Mouse (Mus musculus): ENCODE results near the gene Hdac5. TPM values are rescaled to one million over a fixed set of nuclear protein-coding genes. Genes with fewer than 3 reads are reported as not detected.

The Hdac5 gene
- polyA plus RNA-seq, 1 experiment from 2014 or later = 54.5 TPM

- ATAC-seq (ENCODE audit: insufficient number of reproducible peaks, insufficient read depth, low FRiP score, low read depth) = no peak
- no peaks in the 10 kb centered on the region for H3K9me3 ChIP-seq (ENCODE audit: control insufficient read depth, low read length)
- peaks cover 57 to 81% of the 10 kb centered on the region in 2 experiments for H3K4me1 ChIP-seq (ENCODE audit: control insufficient read depth in 2 of 2, insufficient read depth in 2 of 2, low read length in 2 of 2)
- H3K27ac ChIP-seq (replicated peaks in 1 of 2; ENCODE audit: control insufficient read depth in 1 of 2, insufficient read depth in 1 of 2, low read depth in 2 of 2, low read length in 2 of 2) = peak overlapping the region; percentile 86 to 94; a peak in 3 of 4 replicates
- peak overlapping the region; percentile 80 for H3K4me2 ChIP-seq (ENCODE audit: low read length)
- H3K9ac ChIP-seq (ENCODE audit: low read length) = peak overlapping the region; percentile 25; the same call in 1 of the 2 replicates
- peaks cover 6% of the 10 kb centered on the region; the same call in 1 of the 2 replicates for H3K36me3 ChIP-seq (ENCODE audit: control insufficient read depth, insufficient read depth, low read length)
- H3K27me3 ChIP-seq (ENCODE audit: control insufficient read depth, insufficient read depth, low read length) = no peaks in the 10 kb centered on the region
- WGBS = 17% methylated on average over 10 of the region's 10 CpGs
- no peak overlapping the region for H3K4me3 ChIP-seq (ENCODE audit: control insufficient read depth in 1 of 2, insufficient read depth in 1 of 2, low read depth in 1 of 2, low read length in 2 of 2)
Observed at GRCm38 (mm10) chr11:102214430-102215156, 15.4 kb downstream of the Hdac5 start.

DNA sequence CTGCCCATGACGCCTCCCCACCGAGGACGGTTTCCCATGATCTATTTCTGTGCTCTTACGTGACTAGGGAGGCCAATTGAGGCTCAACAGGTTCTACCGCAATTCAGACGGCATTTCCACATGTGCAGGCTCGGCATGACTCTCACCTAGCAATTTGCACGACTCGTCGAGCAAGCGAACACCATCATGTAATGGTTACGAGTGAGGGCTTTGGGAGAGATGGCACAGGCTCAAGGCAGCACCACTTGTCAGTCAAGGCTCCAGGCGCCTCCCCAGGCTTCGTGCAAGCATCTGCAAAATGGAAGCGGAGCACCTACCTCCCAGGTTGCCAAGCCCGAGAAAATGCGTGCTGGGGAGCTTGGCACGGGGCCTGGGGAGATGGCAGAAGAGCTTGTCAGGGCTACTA, 18.0 kb downstream of the Hdac5 start:
- Histone ChIP-seq H3K27me3 (ENCODE audit: control insufficient read depth, insufficient read depth, low read length) (no peaks in the 10 kb centered on the region), H3K27ac (replicated peaks in 1 of 2; ENCODE audit: control insufficient read depth in 1 of 2, insufficient read depth in 1 of 2, low read depth in 2 of 2, low read length in 2 of 2) (peak overlapping the region; percentile 9 to 56), H3K36me3 (ENCODE audit: control insufficient read depth, insufficient read depth, low read length) (peaks cover 6% of the 10 kb centered on the region; the same call in 1 of the 2 replicates), H3K4me3 (ENCODE audit: control insufficient read depth in 1 of 2, insufficient read depth in 1 of 2, low read depth in 1 of 2, low read length in 2 of 2) (no peak overlapping the region; a peak in 1 of 4 replicates), H3K4me2 (ENCODE audit: low read length) (peak overlapping the region; percentile 8; the same call in 1 of the 2 replicates), H3K9me3 (ENCODE audit: control insufficient read depth, low read length) (no peaks in the 10 kb centered on the region), H3K4me1 (ENCODE audit: control insufficient read depth in 2 of 2, insufficient read depth in 2 of 2, low read length in 2 of 2) (peaks cover 73 to 90% of the 10 kb centered on the region in 2 experiments), H3K9ac (ENCODE audit: low read length) (peak overlapping the region; percentile 49; the same call in 1 of the 2 replicates)
- WGBS = 41% methylated on average over 18 of the region's 18 CpGs
- no peak for ATAC-seq (ENCODE audit: insufficient number of reproducible peaks, insufficient read depth, low FRiP score, low read depth)

GRCm38 (mm10) chr11:102211011-102211410, 19.0 kb downstream of the Hdac5 start:
- WGBS = 66% methylated on average over 5 of the region's 5 CpGs
- Histone ChIP-seq H3K36me3 (ENCODE audit: control insufficient read depth, insufficient read depth, low read length) (peaks cover 14% of the 10 kb centered on the region), H3K27me3 (ENCODE audit: control insufficient read depth, insufficient read depth, low read length) (no peaks in the 10 kb centered on the region), H3K4me1 (ENCODE audit: control insufficient read depth in 2 of 2, insufficient read depth in 2 of 2, low read length in 2 of 2) (peaks cover 69 to 94% of the 10 kb centered on the region in 2 experiments), H3K9ac (ENCODE audit: low read length) (peak overlapping the region; percentile 49; the same call in 1 of the 2 replicates), H3K4me3 (ENCODE audit: control insufficient read depth in 1 of 2, insufficient read depth in 1 of 2, low read depth in 1 of 2, low read length in 2 of 2) (no peak overlapping the region), H3K27ac (replicated peaks in 1 of 2; ENCODE audit: control insufficient read depth in 1 of 2, insufficient read depth in 1 of 2, low read depth in 2 of 2, low read length in 2 of 2) (peak overlapping the region in 1 of 2 experiments; percentile 56; a peak in 1 of 4 replicates), H3K9me3 (ENCODE audit: control insufficient read depth, low read length) (no peaks in the 10 kb centered on the region), H3K4me2 (ENCODE audit: low read length) (no peak overlapping the region)
- no peak for ATAC-seq (ENCODE audit: insufficient number of reproducible peaks, insufficient read depth, low FRiP score, low read depth)

- no peak overlapping the region for H3K4me3 ChIP-seq (ENCODE audit: control insufficient read depth in 1 of 2, insufficient read depth in 1 of 2, low read depth in 1 of 2, low read length in 2 of 2)
- H3K9me3 ChIP-seq (ENCODE audit: control insufficient read depth, low read length) = no peaks in the 10 kb centered on the region
- H3K4me2 ChIP-seq (ENCODE audit: low read length) = no peak overlapping the region
- peaks cover 22% of the 10 kb centered on the region for H3K36me3 ChIP-seq (ENCODE audit: control insufficient read depth, insufficient read depth, low read length)
- WGBS = 53% methylated on average over 3 of the region's 3 CpGs
- no peak for ATAC-seq (ENCODE audit: insufficient number of reproducible peaks, insufficient read depth, low FRiP score, low read depth)
- H3K27me3 ChIP-seq (ENCODE audit: control insufficient read depth, insufficient read depth, low read length) = no peaks in the 10 kb centered on the region
- peak overlapping the region in 1 of 2 experiments; percentile 45; a peak in 2 of 4 replicates for H3K27ac ChIP-seq (replicated peaks in 1 of 2; ENCODE audit: control insufficient read depth in 1 of 2, insufficient read depth in 1 of 2, low read depth in 2 of 2, low read length in 2 of 2)
- peaks cover 62 to 88% of the 10 kb centered on the region in 2 experiments for H3K4me1 ChIP-seq (ENCODE audit: control insufficient read depth in 2 of 2, insufficient read depth in 2 of 2, low read length in 2 of 2)
- H3K9ac ChIP-seq (ENCODE audit: low read length) = peak overlapping the region; percentile 32; the same call in 1 of the 2 replicates
Observed at GRCm38 (mm10) chr11:102210185-102210584, 19.8 kb downstream of the Hdac5 start.

GRCm38 (mm10) chr11:102209742-102210141, 20.2 kb downstream of the Hdac5 start:
- no peak for ATAC-seq (ENCODE audit: insufficient number of reproducible peaks, insufficient read depth, low FRiP score, low read depth)
- Histone ChIP-seq H3K27me3 (ENCODE audit: control insufficient read depth, insufficient read depth, low read length) (no peaks in the 10 kb centered on the region), H3K27ac (replicated peaks in 1 of 2; ENCODE audit: control insufficient read depth in 1 of 2, insufficient read depth in 1 of 2, low read depth in 2 of 2, low read length in 2 of 2) (peak overlapping the region in 1 of 2 experiments; percentile 45; a peak in 2 of 4 replicates), H3K4me1 (ENCODE audit: control insufficient read depth in 2 of 2, insufficient read depth in 2 of 2, low read length in 2 of 2) (peaks cover 62 to 88% of the 10 kb centered on the region in 2 experiments), H3K9me3 (ENCODE audit: control insufficient read depth, low read length) (no peaks in the 10 kb centered on the region), H3K36me3 (ENCODE audit: control insufficient read depth, insufficient read depth, low read length) (peaks cover 27% of the 10 kb centered on the region), H3K4me2 (ENCODE audit: low read length) (no peak overlapping the region), H3K9ac (ENCODE audit: low read length) (peak overlapping the region; percentile 26; the same call in 1 of the 2 replicates), H3K4me3 (ENCODE audit: control insufficient read depth in 1 of 2, insufficient read depth in 1 of 2, low read depth in 1 of 2, low read length in 2 of 2) (no peak overlapping the region)
- 33% methylated on average over 2 of the region's 2 CpGs for WGBS

GRCm38 (mm10) chr11:102208846-102209245, 21.1 kb downstream of the Hdac5 start:
- Histone ChIP-seq H3K4me2 (ENCODE audit: low read length) (peak overlapping the region; percentile 5; the same call in 1 of the 2 replicates), H3K9ac (ENCODE audit: low read length) (peak overlapping the region; percentile 26; the same call in 1 of the 2 replicates), H3K4me3 (ENCODE audit: control insufficient read depth in 1 of 2, insufficient read depth in 1 of 2, low read depth in 1 of 2, low read length in 2 of 2) (no peak overlapping the region), H3K27ac (replicated peaks in 1 of 2; ENCODE audit: control insufficient read depth in 1 of 2, insufficient read depth in 1 of 2, low read depth in 2 of 2, low read length in 2 of 2) (peak overlapping the region in 1 of 2 experiments; percentile 68; a peak in 2 of 4 replicates), H3K36me3 (ENCODE audit: control insufficient read depth, insufficient read depth, low read length) (peaks cover 36% of the 10 kb centered on the region), H3K4me1 (ENCODE audit: control insufficient read depth in 2 of 2, insufficient read depth in 2 of 2, low read length in 2 of 2) (peaks cover 59 to 88% of the 10 kb centered on the region in 2 experiments), H3K27me3 (ENCODE audit: control insufficient read depth, insufficient read depth, low read length) (no peaks in the 10 kb centered on the region), H3K9me3 (ENCODE audit: control insufficient read depth, low read length) (no peaks in the 10 kb centered on the region)
- WGBS = 0% methylated on average over 1 of the region's 4 CpGs
- no peak for ATAC-seq (ENCODE audit: insufficient number of reproducible peaks, insufficient read depth, low FRiP score, low read depth)

DNA sequence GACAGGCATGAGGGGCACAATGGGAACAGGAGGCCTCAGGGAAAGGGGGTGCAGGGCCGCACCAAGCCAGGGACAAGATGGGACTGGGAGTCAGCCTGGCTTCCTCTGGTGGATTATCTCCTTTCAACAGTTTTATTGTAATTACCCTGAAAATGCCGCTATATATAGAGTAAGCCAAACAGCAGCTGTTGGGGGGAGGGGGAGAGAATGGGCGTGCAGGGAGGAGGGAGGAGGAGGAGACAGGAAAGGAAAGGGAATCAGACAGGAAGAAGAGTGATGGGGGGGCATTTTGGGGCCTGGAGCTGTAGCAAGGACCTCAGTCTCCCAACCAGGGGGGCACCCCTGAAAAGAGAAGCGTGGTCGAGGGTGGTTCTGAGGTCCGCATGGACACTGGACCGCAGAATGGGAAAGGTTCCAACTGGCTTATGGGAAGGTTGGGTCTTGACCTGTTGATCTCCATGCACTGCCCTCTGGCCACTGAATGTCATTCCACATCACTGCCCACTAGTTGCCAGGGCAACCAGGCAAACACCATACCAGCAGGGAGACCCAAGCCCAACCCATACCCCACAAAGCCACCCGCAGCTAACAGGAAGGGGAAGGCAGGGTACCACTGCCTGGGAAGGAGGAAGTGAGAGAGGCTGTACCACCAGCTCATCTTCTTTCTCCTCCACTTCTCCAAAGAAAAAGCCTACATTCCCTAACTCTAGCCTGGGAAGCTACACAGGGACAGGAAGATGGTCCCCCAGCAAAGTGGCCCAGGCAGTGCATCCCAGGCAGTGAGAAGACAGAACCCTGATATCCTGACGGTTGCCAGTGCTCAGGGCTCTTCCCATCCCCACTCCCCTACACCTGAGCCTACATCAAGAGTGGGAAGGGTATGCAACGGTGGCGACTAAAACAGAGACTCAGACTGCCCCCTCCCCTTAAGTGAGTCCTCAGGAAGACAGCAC, 21.9 kb downstream of the Hdac5 start:
- H3K4me1 ChIP-seq (ENCODE audit: control insufficient read depth in 2 of 2, insufficient read depth in 2 of 2, low read length in 2 of 2) = peaks cover 52 to 83% of the 10 kb centered on the region in 2 experiments
- peak overlapping the region; percentile 62 to 68 for H3K27ac ChIP-seq (replicated peaks in 1 of 2; ENCODE audit: control insufficient read depth in 1 of 2, insufficient read depth in 1 of 2, low read depth in 2 of 2, low read length in 2 of 2)
- WGBS = 33% methylated on average over 11 of the region's 11 CpGs
- peak overlapping the region; percentile 53 for H3K9ac ChIP-seq (ENCODE audit: low read length)
- no peak for ATAC-seq (ENCODE audit: insufficient number of reproducible peaks, insufficient read depth, low FRiP score, low read depth)
- H3K4me3 ChIP-seq (ENCODE audit: control insufficient read depth in 1 of 2, insufficient read depth in 1 of 2, low read depth in 1 of 2, low read length in 2 of 2) = no peak overlapping the region
- H3K4me2 ChIP-seq (ENCODE audit: low read length) = peak overlapping the region; percentile 51
- no peaks in the 10 kb centered on the region for H3K27me3 ChIP-seq (ENCODE audit: control insufficient read depth, insufficient read depth, low read length)
- H3K36me3 ChIP-seq (ENCODE audit: control insufficient read depth, insufficient read depth, low read length) = peaks cover 43% of the 10 kb centered on the region
- no peaks in the 10 kb centered on the region for H3K9me3 ChIP-seq (ENCODE audit: control insufficient read depth, low read length)
